Mouse (Mus musculus): ENCODE results near the gene Tstd2.

Tstd2 gene

GRCm38 (mm10) chr4:46084416-46085172 is 53.9 kb downstream of the Tstd2 start:
- DNase-seq (ENCODE audit: low spot score in 2 of 2) = no peak

DNA sequence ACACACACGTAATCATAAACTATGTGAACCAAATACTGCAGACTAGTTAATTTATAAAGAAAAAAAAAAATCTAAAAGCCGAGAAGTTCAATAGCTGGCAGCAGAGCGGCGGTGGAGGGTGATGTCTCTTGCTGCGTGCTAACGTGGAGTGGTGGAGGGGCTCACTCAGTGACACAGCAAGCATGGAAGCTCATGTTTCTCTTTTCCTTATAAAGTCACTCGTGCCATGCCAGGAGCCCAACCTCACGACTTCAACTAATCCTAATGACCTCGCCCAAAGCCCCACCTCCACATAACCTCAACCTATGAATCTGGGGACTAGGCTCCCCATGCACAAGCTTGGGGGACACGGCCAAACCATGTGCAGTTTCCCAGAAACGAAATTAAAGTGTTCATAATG is 55.9 kb downstream of the Tstd2 start:
- no peak for DNase-seq (ENCODE audit: low spot score in 2 of 2)

DNA sequence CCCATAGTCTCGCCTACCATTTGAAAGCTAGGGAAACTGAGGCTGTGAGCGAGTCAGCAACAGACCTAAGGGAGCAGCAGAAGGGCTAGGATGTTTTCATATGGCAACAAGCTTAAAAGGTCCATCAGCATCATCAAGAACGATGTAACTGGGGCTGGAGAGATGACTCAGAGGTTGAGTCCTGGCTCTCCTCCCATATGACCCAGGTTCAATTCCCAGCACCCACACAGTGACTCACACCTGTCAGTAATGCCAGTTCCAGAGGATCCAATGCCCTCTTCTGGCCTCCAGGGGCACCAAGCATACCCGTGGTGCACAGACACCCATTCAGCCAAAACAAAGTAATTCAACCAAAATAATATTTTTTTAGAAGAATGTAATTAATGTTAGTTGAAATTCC is 58.2 kb downstream of the Tstd2 start:
- no peak for DNase-seq (ENCODE audit: low spot score in 2 of 2)

DNA sequence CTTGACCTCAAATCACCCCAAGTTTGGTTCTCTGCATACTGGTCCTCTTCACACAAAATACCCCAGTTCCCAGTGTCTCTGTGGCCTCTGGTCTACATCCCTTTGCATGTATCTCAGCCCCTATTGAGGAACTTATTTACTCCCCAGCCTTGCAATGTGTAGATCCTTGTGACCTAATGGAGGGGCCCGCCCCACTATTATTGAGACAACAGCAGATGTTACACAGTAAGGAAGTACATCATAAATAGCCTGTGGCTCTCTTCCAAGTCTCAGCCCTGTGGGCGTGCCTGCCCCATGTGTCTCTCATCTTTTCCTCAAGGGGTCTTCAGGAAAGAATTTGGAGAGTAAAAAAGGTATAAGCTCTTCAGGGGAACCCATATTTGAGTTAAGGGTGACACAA is 61.6 kb downstream of the Tstd2 start:
- DNase-seq (ENCODE audit: low spot score in 2 of 2) = no peak

DNA sequence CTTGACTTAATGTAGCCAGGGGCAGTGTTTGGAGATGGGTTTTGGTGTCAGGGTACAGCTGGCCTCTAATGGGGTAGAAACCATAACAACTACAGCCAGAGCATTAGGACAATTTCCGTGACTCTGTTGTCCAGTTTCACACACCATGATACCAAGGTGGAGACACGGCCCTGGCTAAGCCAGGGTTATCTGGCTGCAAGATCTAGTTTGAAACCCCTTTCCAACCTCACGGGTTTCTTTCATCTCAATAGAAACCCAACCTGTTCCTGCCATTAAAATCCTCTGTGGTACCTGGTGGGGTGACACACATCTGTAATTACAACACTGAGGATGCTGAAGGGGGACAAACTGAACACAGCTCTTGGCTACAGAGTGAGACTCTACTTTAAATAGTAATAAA is 62.8 kb downstream of the Tstd2 start:
- no peak for DNase-seq (ENCODE audit: low spot score in 2 of 2)

DNA sequence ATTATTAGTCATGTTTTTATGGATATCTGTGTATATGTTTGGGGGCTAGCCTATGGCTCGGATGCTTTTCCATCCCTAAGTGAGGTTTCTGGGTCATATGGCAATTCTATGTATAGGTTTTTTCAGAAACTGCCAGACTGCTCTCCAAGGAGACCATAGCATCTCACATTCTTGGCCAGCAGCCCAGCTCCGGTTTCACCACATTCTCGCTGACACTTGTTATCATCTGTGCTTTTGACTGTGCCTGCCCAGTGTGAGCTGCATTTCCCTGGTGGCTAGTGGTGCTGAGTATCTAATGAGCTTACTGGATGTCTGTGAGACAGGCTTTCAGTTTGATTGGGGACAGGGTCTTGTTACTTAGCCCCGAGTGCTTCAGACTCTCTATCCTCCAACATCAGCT is 64.8 kb downstream of the Tstd2 start:
- DNase-seq (ENCODE audit: low spot score in 2 of 2) = no peak

- no peak for DNase-seq (ENCODE audit: low spot score in 2 of 2)
These were observed 65.9 kb downstream of the Tstd2 start for GRCm38 (mm10) chr4:46072631-46073030.

GRCm38 (mm10) chr4:46069851-46070482 is 68.5 kb downstream of the Tstd2 start:
- DNase-seq (ENCODE audit: low spot score in 2 of 2) = no peak

DNA sequence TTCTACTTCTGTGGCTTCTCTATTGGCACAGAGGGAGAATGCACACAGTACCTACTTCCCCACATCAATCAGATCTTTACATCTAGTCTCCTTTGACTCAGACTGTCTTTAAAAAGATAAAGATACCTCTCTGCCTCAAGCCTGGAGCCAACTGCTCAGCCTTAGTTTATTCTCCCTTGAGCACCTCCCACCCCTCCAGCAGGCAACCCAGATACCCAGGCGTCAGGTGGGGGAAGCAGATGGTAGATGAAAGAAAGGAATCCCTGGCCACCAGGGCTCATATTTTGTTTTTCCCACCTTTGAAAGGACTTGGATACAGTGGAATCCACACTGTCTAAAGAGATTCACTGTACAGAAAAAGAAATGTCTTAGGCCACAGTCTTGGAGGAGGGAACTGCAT is 69.9 kb downstream of the Tstd2 start:
- no peak for DNase-seq (ENCODE audit: low spot score in 2 of 2)

DNA sequence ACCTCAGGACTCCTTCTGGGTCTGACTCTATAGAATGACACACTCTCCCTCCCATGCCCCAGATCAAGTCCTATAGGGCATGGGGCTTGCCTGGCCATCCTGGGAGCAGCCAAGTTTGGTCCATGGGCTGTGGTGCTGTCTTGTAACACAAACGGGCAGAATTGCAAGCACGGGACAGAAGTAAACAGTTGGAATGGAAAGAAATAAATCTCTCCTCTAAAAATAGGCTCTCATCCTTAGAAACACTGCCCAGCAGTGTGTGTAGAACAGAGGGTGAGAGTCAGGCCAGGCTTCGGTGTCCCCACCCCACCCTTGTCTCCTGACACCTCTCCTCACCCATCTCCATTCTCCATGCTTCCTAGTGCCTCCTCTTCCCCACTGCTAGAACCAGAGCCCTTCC is 70.4 kb downstream of the Tstd2 start:
- no peak for DNase-seq (ENCODE audit: low spot score in 2 of 2)

GRCm38 (mm10) chr4:46065695-46066340 is 72.7 kb downstream of the Tstd2 start:
- DNase-seq (ENCODE audit: low spot score in 2 of 2) = no peak

- no peak for DNase-seq (ENCODE audit: low spot score in 2 of 2)
These were observed 73.5 kb downstream of the Tstd2 start for GRCm38 (mm10) chr4:46064961-46065360.

All from urinary bladder, postnatal 4 days (tissue).